23 mouse cellular contexts compared by ENCODE assay signal in genomic region chr10:91195091-91195490, GRCm38 (mm10). TPM values are rescaled to one million over a fixed set of nuclear protein-coding genes. Genes with fewer than 3 reads are reported as not detected.
DNase-seq lines count a peak whose midpoint lies in the region; ATAC-seq and TF ChIP-seq lines count a peak whose summit lies in the region.
"Had no signal": no experiment of that assay in that cellular context is flagged by ENCODE, and none has a peak within 500 bp of the region (broad histone marks: within the 10 kb centered on the region; RNA-seq: fewer than 3 reads in every experiment).

No protein-coding gene starts in this region.

- no peak for TF ChIP-seq EP300 in liver, postnatal 0 days (IDR thresholded peaks at IDR 0.05; ENCODE audit: low read depth)
- TF ChIP-seq EP300 in stomach, postnatal 0 days (optimal IDR thresholded peaks at IDR 0.05), result no peak

- intact Hi-C loops in left cerebral cortex, postnatal 10 days (cut with DNase I), result no loop called here

- no peak for TF ChIP-seq CTCF in liver, postnatal 0 days (IDR thresholded peaks at IDR 0.05; ENCODE audit: low read depth)
- no peak for TF ChIP-seq CTCF in stomach, postnatal 0 days (IDR thresholded peaks at IDR 0.05; ENCODE audit: low read depth)

- H3K27me3 ChIP-seq in hindbrain, embryonic 10.5 days (ENCODE audit: insufficient read depth, poor library complexity, severe bottlenecking), result no peaks in the 10 kb centered on the region
- H3K27me3 ChIP-seq in hindbrain, embryonic 12.5 days, result no peaks in the 10 kb centered on the region
- H3K27me3 ChIP-seq in midbrain, embryonic 11.5 days (ENCODE audit: control insufficient read depth, insufficient read depth, low read length), result no peaks in the 10 kb centered on the region
- H3K27me3 ChIP-seq in midbrain, embryonic 13.5 days, result no peaks in the 10 kb centered on the region
- no peaks in the 10 kb centered on the region for H3K27me3 ChIP-seq in liver, postnatal 0 days (ENCODE audit: insufficient read depth, low read length)
- no peaks in the 10 kb centered on the region for H3K27me3 ChIP-seq in stomach, postnatal 0 days (ENCODE audit: control insufficient read depth, insufficient read depth, low read length)
- H3K27me3 ChIP-seq: limb, embryonic 13.5 days; liver, embryonic 15.5 days; megakaryocyte, embryonic 14.5 days had no signal

- H3K36me3 ChIP-seq in hindbrain, embryonic 10.5 days, result no peaks in the 10 kb centered on the region
- H3K36me3 ChIP-seq in hindbrain, embryonic 12.5 days, result no peaks in the 10 kb centered on the region
- no peaks in the 10 kb centered on the region for H3K36me3 ChIP-seq in midbrain, embryonic 11.5 days (ENCODE audit: control insufficient read depth, insufficient read depth, low read length)
- no peaks in the 10 kb centered on the region for H3K36me3 ChIP-seq in midbrain, embryonic 13.5 days
- H3K36me3 ChIP-seq in liver, postnatal 0 days (replicated peaks; ENCODE audit: insufficient read depth, low read length), result no peaks in the 10 kb centered on the region
- H3K36me3 ChIP-seq in stomach, postnatal 0 days (ENCODE audit: control insufficient read depth, insufficient read depth, low read length), result no peaks in the 10 kb centered on the region
- H3K36me3 ChIP-seq: embryonic facial prominence, embryonic 10.5 days; limb, embryonic 13.5 days; liver, embryonic 15.5 days had no signal

- 86% methylated on average over 14 of the region's 14 CpGs for WGBS in hindbrain, embryonic 10.5 days
- 85% methylated on average over 14 of the region's 14 CpGs for WGBS in hindbrain, embryonic 12.5 days
- 88% methylated on average over 14 of the region's 14 CpGs for WGBS in midbrain, embryonic 11.5 days
- WGBS in midbrain, embryonic 13.5 days, result 85% methylated on average over 14 of the region's 14 CpGs
- 72% methylated on average over 14 of the region's 14 CpGs for WGBS in liver, postnatal 0 days (ENCODE audit: insufficient replicate concordance)
- 81% methylated on average over 14 of the region's 14 CpGs for WGBS in stomach, postnatal 0 days

- no peak overlapping the region for H3K4me3 ChIP-seq in hindbrain, embryonic 10.5 days
- no peak overlapping the region for H3K4me3 ChIP-seq in hindbrain, embryonic 12.5 days
- no peak overlapping the region for H3K4me3 ChIP-seq in midbrain, embryonic 11.5 days (ENCODE audit: low read depth, low read length)
- H3K4me3 ChIP-seq in midbrain, embryonic 13.5 days (replicated peaks), result no peak overlapping the region
- no peak overlapping the region for H3K4me3 ChIP-seq in liver, postnatal 0 days (ENCODE audit: low read depth, low read length)
- H3K4me3 ChIP-seq in stomach, postnatal 0 days (ENCODE audit: low read depth, low read length), result no peak overlapping the region
- H3K4me3 ChIP-seq: embryonic facial prominence, embryonic 10.5 days; layer of hippocampus, adult 2 months; limb, embryonic 13.5 days; liver, embryonic 15.5 days; megakaryocyte, embryonic 14.5 days had no signal

- H3K4me1 ChIP-seq in hindbrain, embryonic 10.5 days (replicated peaks), result no peaks in the 10 kb centered on the region
- no peaks in the 10 kb centered on the region for H3K4me1 ChIP-seq in hindbrain, embryonic 12.5 days
- no peaks in the 10 kb centered on the region for H3K4me1 ChIP-seq in midbrain, embryonic 11.5 days (ENCODE audit: control insufficient read depth, insufficient read depth, low read length)
- H3K4me1 ChIP-seq in midbrain, embryonic 13.5 days (replicated peaks), result no peaks in the 10 kb centered on the region
- H3K4me1 ChIP-seq in liver, postnatal 0 days (ENCODE audit: insufficient read depth), result no peaks in the 10 kb centered on the region
- H3K4me1 ChIP-seq in stomach, postnatal 0 days (replicated peaks; ENCODE audit: control insufficient read depth, insufficient read depth), result no peaks in the 10 kb centered on the region
- H3K4me1 ChIP-seq: embryonic facial prominence, embryonic 10.5 days; limb, embryonic 13.5 days; liver, embryonic 15.5 days had no signal

- ATAC-seq in hindbrain, embryonic 12.5 days (ENCODE audit: low FRiP score), result no peak
- ATAC-seq in midbrain, embryonic 11.5 days (ENCODE audit: low FRiP score), result no peak
- no peak for ATAC-seq in midbrain, embryonic 13.5 days
- ATAC-seq in liver, postnatal 0 days, result peak; percentile 62; the same call in 1 of the 2 replicates
- no peak for ATAC-seq in stomach, postnatal 0 days (ENCODE audit: low FRiP score, low TSS enrichment)
- ATAC-seq: forebrain, embryonic 16.5 days; hindbrain, postnatal 0 days; intestine, embryonic 16.5 days had no signal

- no peak overlapping the region for H3K4me2 ChIP-seq in hindbrain, embryonic 12.5 days (replicated peaks)
- H3K4me2 ChIP-seq in midbrain, embryonic 11.5 days, result no peak overlapping the region
- no peak overlapping the region for H3K4me2 ChIP-seq in midbrain, embryonic 13.5 days (replicated peaks)
- H3K4me2 ChIP-seq in liver, postnatal 0 days (ENCODE audit: low read depth, low read length), result no peak overlapping the region
- H3K4me2 ChIP-seq in stomach, postnatal 0 days (replicated peaks; ENCODE audit: low read depth), result no peak overlapping the region
- H3K4me2 ChIP-seq: limb, embryonic 13.5 days; liver, embryonic 15.5 days had no signal

- H3K27ac ChIP-seq in hindbrain, embryonic 10.5 days, result 0 out of 2 replicates have a peak overlapping the region, but pooled peaks have one; percentile 16
- H3K27ac ChIP-seq in hindbrain, embryonic 12.5 days, result no peak overlapping the region
- no peak overlapping the region for H3K27ac ChIP-seq in midbrain, embryonic 11.5 days (ENCODE audit: low read depth, low read length)
- H3K27ac ChIP-seq in midbrain, embryonic 13.5 days, result no peak overlapping the region
- peak overlapping the region; percentile 35; the same call in 1 of the 2 replicates for H3K27ac ChIP-seq in liver, postnatal 0 days (ENCODE audit: low read depth)
- no peak overlapping the region for H3K27ac ChIP-seq in stomach, postnatal 0 days (replicated peaks)
- H3K27ac ChIP-seq: embryonic facial prominence, embryonic 10.5 days; hindbrain, postnatal 0 days; layer of hippocampus, adult 2 months; limb, embryonic 13.5 days; liver, embryonic 15.5 days had no signal

- no peak for DNase-seq in hindbrain, embryonic 10.5 days (ENCODE audit: low spot score)
- peak; percentile 76 for DNase-seq in midbrain, embryonic 11.5 days (ENCODE audit: low spot score, missing footprints)
- DNase-seq in liver, postnatal 0 days, result peak; percentile 39
- DNase-seq in left cerebral cortex, postnatal 10 days (ENCODE audit: extremely low spot score in 1 of 2, low spot score in 2 of 2), result no peak
- no peak for DNase-seq in gastrocnemius, postnatal 10 days
- no peak for DNase-seq in stomach, postnatal 0 days (ENCODE audit: low spot score)
- DNase-seq: adrenal gland, postnatal 10 days; cerebellum, adult 8-10 months; gastrocnemius, postnatal 36 days; heart, postnatal 4 days; kidney, adult 9 months; kidney, postnatal 25 days; lung, postnatal 10 days had no signal

- H3K9me3 ChIP-seq in hindbrain, embryonic 10.5 days, result peaks cover 2% of the 10 kb centered on the region; the same call in 1 of the 2 replicates
- no peaks in the 10 kb centered on the region for H3K9me3 ChIP-seq in hindbrain, embryonic 12.5 days (replicated peaks)
- no peaks in the 10 kb centered on the region for H3K9me3 ChIP-seq in midbrain, embryonic 11.5 days (ENCODE audit: control insufficient read depth, low read length)
- no peaks in the 10 kb centered on the region for H3K9me3 ChIP-seq in midbrain, embryonic 13.5 days
- H3K9me3 ChIP-seq in liver, postnatal 0 days (ENCODE audit: low read length), result no peaks in the 10 kb centered on the region
- no peaks in the 10 kb centered on the region for H3K9me3 ChIP-seq in stomach, postnatal 0 days (ENCODE audit: control insufficient read depth, low read length)
- H3K9me3 ChIP-seq: limb, embryonic 13.5 days had no signal

- H3K9ac ChIP-seq in hindbrain, embryonic 12.5 days, result no peak overlapping the region
- no peak overlapping the region for H3K9ac ChIP-seq in midbrain, embryonic 11.5 days (ENCODE audit: low read length)
- H3K9ac ChIP-seq in midbrain, embryonic 13.5 days (replicated peaks), result no peak overlapping the region
- no peak overlapping the region for H3K9ac ChIP-seq in liver, postnatal 0 days (replicated peaks)
- H3K9ac ChIP-seq in stomach, postnatal 0 days (ENCODE audit: low read length), result no peak overlapping the region
- H3K9ac ChIP-seq: limb, embryonic 13.5 days; liver, embryonic 15.5 days had no signal

RNA-seq across cellular contexts. Expression of gene Tmpo, which starts 14.0 kb away (rescaled TPM):
- 234 and 258 TPM in 2 replicates for polyA plus RNA-seq in hindbrain, embryonic 10.5 days (2016; fragmentation: Nextera tagmentation; extraction: Ambion mirVana)
- polyA plus RNA-seq in hindbrain, embryonic 12.5 days (2016; fragmentation: Nextera tagmentation; extraction: Ambion mirVana), result 298 and 322 TPM in 2 replicates
- 339 and 388 TPM in 2 replicates for polyA plus RNA-seq in midbrain, embryonic 11.5 days (2014; fragmentation: Nextera tagmentation; extraction: Ambion mirVana)
- 165 and 175 TPM in 2 replicates for polyA plus RNA-seq in midbrain, embryonic 13.5 days (2015; fragmentation: Nextera tagmentation; extraction: Ambion mirVana)
- 64.1 and 69.0 TPM in 2 replicates for polyA plus RNA-seq in liver, postnatal 0 days (2015; fragmentation: Nextera tagmentation; extraction: Ambion mirVana)
- 10 to 100 TPM; 36.6 to 38.2 TPM for total RNA-seq in left cerebral cortex, postnatal 10 days (2021)
- 100 to 1,000 TPM in 1 of 2 experiments, 10 to 100 TPM in 1; 84.2 to 106 TPM for total RNA-seq in gastrocnemius, postnatal 10 days (2021)
- polyA plus RNA-seq in stomach, postnatal 0 days (2015; fragmentation: Nextera tagmentation; extraction: Ambion mirVana), result 57.1 and 59.6 TPM in 2 replicates

Comparison
In these comparisons a context has a peak if more than half of its experiments do, and no peak if none do; other contexts are left out.
1. H3K27ac ChIP-seq: peak in hindbrain, embryonic 10.5 days (single experiment) and liver, postnatal 0 days (single experiment); none in hindbrain, embryonic 12.5 days (single experiment), midbrain, embryonic 11.5 days (single experiment), midbrain, embryonic 13.5 days (single experiment) and stomach, postnatal 0 days (single experiment).
2. DNase-seq: peak in midbrain, embryonic 11.5 days (single experiment) and liver, postnatal 0 days (single experiment); none in hindbrain, embryonic 10.5 days (single experiment), left cerebral cortex, postnatal 10 days (0 of 2), gastrocnemius, postnatal 10 days (single experiment) and stomach, postnatal 0 days (single experiment).